Mouse (Mus musculus) liver, embryonic 14.5 days (tissue): ENCODE data around the gene Nedd9.

Experiments
- CTCF ChIP-seq: IDR thresholded peaks from 2 replicates; pipeline ENCODE4 v1.5.1; 2016; ENCODE audit warnings: antibody characterized with exemption, low read depth, control low read depth
- EP300 ChIP-seq: IDR thresholded peaks from 2 replicates; pipeline ENCODE4 v1.6.1; 2016; ENCODE audit warnings: antibody characterized with exemption, low read depth

DNA sequence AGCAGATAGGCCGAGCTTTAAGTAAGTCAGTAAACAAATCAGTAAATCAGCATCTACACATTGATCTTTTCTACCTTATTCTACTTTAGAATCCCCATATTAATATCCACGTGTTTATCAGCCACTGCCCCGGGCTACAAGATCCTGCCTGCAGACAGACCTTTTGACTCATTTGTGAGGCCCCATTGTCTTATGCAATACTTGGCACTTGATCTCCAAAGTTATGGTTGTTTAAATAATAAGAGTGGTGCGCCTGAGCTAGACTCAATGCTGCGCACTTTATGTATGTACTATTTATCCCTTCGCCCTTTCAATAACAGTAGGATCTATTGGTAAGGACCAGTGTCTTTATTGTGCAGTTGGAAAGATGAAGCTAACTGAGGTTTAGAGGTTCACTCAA lies 42.9 kb downstream of the Nedd9 start:
- TF ChIP-seq CTCF (no peak), EP300 (no peak)
